Mouse (Mus musculus) spleen, adult 2 months (tissue): ENCODE results near the gene Kcnk13.

ENCODE experiments used
- CTCF ChIP-seq: fragments of 200-500 bp; IDR thresholded peaks from 2 replicates; pipeline ENCODE4 v1.5.1; 2011; ENCODE audit warnings: mild to moderate bottlenecking, inconsistent platforms; ENCODE audit not compliant: insufficient read depth, insufficient read length, insufficient replicate concordance; ENCODE audit errors: extremely low read depth
- POLR2A ChIP-seq: fragments of 200-500 bp; IDR thresholded peaks from 2 replicates; pipeline ENCODE4 v1.6.1; 2011; ENCODE audit warnings: low read depth, low read length, inconsistent platforms

- no peak for TF ChIP-seq CTCF
- no peak for TF ChIP-seq POLR2A
These were observed 46.4 kb upstream of the Kcnk13 start for GRCm38 (mm10) chr12:99917800-99918427.
